Mouse (Mus musculus) left cerebral cortex, adult 2 months (tissue): ENCODE results near the gene Tns1. TPM values are rescaled to one million over a fixed set of nuclear protein-coding genes. Genes with fewer than 3 reads are reported as not detected.
"Not testable (repeated sequence)": the region's sequence is repeated elsewhere in the genome, so short reads cannot be mapped to it uniquely, and the experiment has no call there.

ENCODE experiments used
- DNase-seq, 2 experiments: peaks; one replicate each; pipeline ENCODE4 v3.0.0; 2021 to 2022; ENCODE audit warnings: low spot score in 2 of 2, mixed read lengths in 1 of 2; ENCODE audit errors: extremely low spot score in 1 of 2
- H3K27ac ChIP-seq: fragments of 200-600 bp; 2 replicates; pipeline ENCODE4 v1.8.1; 2022
- H3K4me3 ChIP-seq: fragments of 200-600 bp; 2 replicates; pipeline ENCODE4 v1.8.1; 2022
- CTCF ChIP-seq: fragments of 200-600 bp; IDR thresholded peaks from 2 replicates; pipeline ENCODE4 v1.8.1; 2022; ENCODE audit warnings: antibody characterized with exemption, mild to moderate bottlenecking, moderate library complexity
- intact Hi-C: fragments of 180-260 bp; cut with DNase I; formaldehyde crosslinking; loops from one replicate; pipeline ENCODE4 v1.15.1; 2025
- total RNA-seq, 2 experiments: library from RNA; stranded (reverse); gene quantifications; 2 replicates each; pipeline ENCODE4 v1.2.3; 2021

Tns1 gene
- total RNA-seq, 2 experiments from 2014 or later: 43.5 to 46.4 TPM

DNA sequence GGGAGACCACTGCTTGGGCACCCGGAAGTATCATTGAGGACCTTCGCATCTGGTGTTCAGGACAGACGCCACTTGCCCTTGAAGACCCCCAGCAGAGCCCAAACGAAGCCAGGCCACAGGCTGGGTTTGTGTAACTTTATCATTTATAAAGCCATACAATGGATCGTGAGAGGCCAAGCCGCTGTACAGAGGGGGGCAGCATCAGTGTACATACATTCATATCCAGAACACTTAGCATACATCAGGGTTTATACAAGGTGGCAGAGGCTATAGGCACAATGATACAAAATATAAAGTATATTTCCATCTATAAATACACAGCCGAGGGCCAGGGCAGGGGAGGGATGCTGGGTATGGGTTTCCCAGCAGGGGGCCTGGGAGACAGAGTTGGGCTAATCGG, 214.1 kb downstream of the Tns1 start:
- no peak overlapping the region for H3K27ac ChIP-seq
- no peak overlapping the region for H3K4me3 ChIP-seq
- DNase-seq: no peak
- no peak for TF ChIP-seq CTCF
- intact Hi-C loops: no loop called here

DNA sequence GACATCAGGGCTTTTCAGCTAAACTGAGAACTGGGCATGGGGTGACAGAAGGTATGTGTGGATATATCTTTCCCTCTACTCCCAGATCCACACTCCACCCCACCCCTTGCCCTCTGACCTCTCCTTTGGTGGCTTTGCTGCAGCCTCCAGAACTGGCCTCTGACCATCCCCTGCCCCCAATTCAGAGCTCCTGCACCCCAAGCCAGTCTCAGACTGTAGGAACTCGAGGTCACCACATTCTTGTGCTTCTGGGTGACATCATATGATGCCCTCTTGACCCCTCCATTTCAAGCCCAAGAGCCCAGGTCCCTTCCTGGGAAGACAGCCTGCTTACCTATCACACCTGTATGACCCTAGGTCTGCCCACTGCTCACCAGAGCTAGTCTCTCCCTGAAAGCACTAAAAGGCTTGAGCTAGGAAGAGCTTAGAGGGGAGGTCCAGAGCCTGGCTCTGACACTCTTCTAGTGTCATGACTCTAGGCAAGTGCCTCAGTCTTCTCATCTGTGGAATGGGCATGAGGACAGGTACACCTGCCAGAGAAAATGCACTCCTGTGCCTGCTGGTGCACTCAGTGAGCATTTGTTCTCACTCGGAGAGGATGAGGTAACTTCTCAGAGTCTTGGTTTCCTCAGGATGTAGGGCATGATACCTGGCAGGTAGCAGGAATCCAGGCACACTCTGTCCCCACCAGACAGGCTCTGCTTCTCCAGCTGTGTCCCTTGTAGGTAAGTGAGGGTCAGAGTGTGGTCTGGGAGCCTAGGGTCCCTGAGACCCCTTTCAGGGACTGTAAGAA, 214.9 kb downstream of the Tns1 start:
- no peak for DNase-seq
- no peak overlapping the region for H3K27ac ChIP-seq
- no peak for TF ChIP-seq CTCF
- intact Hi-C loops: no loop called here
- H3K4me3 ChIP-seq: no peak overlapping the region

DNA sequence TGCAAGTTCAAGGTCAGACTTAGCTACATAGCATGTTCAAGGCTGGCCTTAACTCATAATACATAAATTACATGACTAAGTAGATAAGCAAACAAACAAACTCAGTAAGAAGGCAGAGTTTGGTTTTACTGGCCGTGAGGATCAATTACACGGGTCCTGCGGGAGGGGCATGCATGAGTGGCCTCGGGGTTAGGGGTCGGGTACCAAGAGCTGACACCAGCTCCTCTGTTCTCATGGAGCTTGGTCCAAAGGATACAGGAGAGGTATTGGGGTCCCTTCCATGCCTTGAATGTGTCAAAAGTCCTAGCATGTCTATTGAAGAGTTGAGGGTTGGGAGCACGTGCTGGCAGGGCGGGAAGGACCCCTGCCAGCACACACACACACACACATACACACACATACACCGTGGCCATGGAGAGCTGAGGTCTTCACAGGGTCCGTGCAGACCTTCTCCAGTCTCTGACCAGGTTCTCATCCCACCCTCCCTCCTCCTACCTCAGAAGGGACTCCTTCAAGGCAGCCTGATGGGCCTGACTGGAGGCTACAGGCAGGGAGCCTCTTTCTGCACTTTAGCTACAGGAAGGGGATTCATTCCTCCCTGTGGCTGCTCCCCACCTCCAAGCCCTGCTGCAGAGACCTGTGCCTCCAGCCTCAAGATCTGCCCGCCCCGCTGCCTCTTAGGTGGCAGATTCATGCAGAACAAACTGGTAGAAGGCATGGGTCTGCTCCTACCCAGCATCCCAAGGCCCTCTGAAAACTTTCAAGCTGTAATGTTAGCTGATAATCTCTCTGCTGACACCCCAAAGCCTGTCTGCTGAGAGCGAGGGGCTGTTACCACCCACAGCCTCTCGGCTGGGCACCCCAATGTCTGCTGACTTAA, 215.9 kb downstream of the Tns1 start:
- intact Hi-C loops: no loop called here
- Histone ChIP-seq H3K27ac (no peak overlapping the region), H3K4me3 (no peak overlapping the region)
- no peak for TF ChIP-seq CTCF
- peak in 1 of 2 experiments; percentile 8 for DNase-seq

DNA sequence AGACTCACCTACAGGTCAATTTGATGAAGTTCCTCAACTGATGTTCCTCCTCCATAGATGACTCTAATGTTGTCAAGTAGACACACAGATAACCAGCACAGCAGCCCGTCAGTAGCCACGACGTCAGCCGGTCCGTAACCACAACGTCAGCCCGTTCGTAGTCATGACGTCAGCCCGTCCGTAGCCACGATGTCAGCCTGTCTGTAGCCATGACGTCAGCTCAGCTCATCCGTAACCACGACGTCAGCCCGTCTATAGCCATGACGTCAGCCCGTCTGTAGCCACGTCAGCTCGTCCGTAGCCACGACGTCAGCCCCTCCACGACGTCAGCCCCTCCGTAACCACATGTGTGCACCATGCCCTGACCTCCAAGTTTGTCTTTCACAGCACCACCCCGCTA, 217.1 kb downstream of the Tns1 start:
- no peak overlapping the region for H3K4me3 ChIP-seq
- intact Hi-C loops: no loop called here
- no peak for TF ChIP-seq CTCF
- H3K27ac ChIP-seq: no peak overlapping the region
- DNase-seq: no peak

DNA sequence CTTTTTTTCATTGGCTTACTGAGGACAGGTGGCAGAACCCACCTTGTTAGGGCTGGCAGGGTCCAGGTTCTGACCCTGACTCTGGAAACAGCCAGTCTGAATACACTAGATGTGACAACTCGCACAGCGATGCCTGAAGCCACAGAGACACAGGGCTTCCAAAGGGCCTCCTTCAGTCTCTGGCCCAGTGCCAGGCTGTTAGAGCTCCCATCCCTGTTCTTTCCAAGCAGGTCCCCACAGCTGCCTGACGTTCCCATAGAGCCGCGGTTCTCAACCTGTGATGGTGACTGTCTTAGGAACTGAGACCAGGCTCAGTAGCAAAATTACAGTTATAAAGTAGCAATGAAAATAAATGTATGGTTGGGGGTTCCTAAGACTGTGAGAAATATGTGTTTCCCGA, 217.9 kb downstream of the Tns1 start:
- Histone ChIP-seq H3K27ac (no peak overlapping the region), H3K4me3 (no peak overlapping the region)
- intact Hi-C loops: no loop called here
- no peak for TF ChIP-seq CTCF
- DNase-seq: no peak

DNA sequence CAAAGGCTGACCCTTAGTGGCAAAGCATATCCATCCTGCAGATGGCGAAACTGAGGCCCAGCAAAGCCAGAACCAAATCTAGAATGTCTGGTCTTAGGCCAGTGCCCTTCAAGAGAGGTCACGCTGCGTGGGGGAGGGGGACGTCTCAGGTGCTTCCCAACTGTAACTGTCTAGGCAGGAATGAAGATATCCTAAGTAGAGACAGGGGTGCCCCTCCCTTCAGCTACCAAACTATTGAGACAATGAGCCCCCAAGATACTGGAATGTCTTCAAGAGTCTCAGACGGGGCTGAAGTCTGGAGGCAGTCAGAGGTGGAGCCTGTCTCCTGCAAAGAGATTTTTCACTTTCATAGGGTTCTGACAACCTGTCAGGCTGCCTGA, 218.4 kb downstream of the Tns1 start:
- DNase-seq: no peak
- intact Hi-C loops: no loop called here
- TF ChIP-seq CTCF: no peak
- no peak overlapping the region for H3K4me3 ChIP-seq
- H3K27ac ChIP-seq: no peak overlapping the region

DNA sequence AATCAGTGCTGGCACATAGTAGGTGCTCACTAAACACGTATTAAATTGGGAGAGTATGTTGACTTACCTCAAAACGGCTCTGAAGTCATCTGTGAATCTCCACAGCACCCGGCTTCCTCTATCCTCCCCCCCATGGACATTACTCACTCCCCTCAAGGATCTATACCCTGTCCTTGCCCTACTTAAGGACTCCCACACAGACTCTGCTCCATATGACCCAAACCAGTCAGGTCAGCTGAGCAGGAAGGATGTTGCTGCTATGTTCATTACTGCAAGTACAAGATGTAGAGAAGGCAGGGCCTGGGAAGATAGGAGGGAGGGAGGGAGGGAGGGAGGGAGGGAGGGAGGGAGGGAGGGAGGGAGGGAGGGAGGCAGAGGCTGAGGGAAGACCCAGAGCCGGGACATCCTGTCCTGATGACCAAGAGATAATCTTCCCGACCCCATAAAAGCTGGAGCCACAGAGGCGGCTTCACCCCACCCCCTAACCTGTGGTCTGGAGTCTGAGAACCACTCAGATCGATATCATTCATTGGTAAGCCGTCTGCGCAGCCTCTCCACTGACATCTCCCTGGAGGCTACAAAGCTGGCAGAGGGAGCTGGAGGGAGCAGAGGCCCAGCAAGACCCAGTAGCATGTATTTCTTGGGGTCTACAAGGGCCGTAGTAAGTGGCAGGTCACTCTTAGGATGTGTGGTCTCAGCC, 219.0 kb downstream of the Tns1 start:
- Histone ChIP-seq H3K4me3 (no peak overlapping the region), H3K27ac (no peak overlapping the region)
- peak in 1 of 2 experiments; percentile 4 for DNase-seq
- no peak for TF ChIP-seq CTCF
- intact Hi-C loops: no loop called here

DNA sequence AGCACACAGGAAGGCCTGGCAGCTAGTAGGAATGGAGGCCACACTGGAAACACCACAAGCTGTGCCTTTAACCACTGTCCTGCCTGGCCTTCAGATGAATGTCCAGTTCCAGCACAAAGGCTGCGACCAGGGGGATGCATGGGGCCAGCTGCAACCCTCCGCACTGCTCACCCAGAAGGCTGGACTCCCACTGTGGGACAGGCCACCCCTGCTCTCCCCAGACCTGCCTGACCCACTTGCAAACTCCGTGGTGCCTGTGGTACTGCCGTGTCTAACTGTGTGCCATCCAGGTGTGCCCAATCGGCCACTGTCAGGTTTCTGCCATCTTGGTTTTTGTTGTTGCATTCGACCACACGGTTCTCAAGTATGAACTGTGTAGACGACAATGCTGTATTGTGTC, 219.6 kb downstream of the Tns1 start:
- intact Hi-C loops: no loop called here
- TF ChIP-seq CTCF: no peak

DNA sequence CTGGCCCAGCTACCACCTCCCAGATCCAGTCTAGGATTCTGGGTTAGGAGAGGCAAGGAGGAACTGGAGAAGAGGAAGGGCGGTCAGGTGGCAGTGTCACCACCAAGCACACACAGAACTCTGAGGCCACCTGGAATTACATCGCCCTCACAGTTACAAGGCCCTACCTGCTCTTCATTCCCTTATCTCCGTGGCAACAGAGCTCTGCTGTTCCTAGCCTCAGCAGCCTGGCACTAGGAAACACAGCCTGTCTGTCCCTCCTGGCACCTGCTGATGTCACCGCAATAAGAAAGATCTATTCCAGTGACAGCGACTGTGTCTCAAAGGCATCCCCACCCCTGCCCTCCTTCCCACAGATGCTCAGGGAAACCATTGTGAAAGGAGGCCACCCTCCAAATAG, 221.2 kb downstream of the Tns1 start:
- no peak for DNase-seq
- H3K27ac ChIP-seq: no peak overlapping the region

More for the DNA sequence above, 219.6 kb downstream of the Tns1 start:
- no peak overlapping the region for H3K4me3 ChIP-seq
- H3K27ac ChIP-seq: no peak overlapping the region
- DNase-seq: peak in 1 of 2 experiments; percentile 5

DNA sequence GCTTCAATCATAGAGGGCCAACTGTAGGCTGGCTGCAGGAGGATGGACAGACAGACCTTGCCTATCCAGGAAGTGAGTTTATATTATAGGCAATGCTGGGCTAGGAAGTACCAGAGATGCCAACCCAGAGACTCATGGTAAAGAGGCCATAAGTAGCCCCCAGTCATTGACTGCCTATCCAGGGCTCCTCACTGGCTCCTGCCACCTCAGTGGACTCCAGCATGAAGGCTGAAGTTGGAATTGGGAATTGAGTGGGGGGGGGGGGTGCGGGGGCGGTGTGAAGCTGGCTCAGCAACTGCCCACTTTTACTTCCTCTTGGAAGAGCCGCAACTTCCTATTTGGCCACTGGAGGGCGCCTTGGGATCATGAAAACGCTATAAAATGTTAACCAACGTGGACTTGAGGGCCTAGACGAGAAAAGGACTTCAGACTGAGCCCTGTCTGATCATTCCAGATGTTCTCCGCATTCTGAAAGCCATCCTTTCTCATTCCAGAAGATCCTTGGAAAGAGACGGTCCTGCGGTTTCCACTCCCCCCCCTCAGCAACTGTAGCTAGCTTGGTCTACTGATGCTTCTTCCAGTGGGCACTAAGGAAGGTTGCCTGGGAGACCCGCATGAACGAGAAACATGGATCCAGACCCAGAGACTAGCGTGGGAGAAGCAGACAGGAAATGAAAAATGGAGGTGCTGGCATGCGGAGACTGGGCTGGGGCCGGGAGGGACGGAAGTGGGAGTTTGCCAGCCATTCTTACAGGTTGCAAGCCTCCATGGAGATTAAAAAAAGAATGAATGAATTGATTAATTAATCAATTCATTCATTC, 221.9 kb downstream of the Tns1 start:
- peak; percentile 79 for TF ChIP-seq CTCF
- Histone ChIP-seq H3K4me3 (no peak overlapping the region), H3K27ac (no peak overlapping the region)
- DNase-seq: peak; percentile 74 to 77
- intact Hi-C loops: loop anchor here (1.0 to 2.0 kb wide), 2 partner anchors 84 to 180 kb away; no protein-coding TSS in a partner anchor

More for the DNA sequence above, 221.2 kb downstream of the Tns1 start:
- intact Hi-C loops: loop anchor here (2.0 kb wide), 1 partner anchor 180 kb away; no protein-coding TSS in a partner anchor
- no peak for TF ChIP-seq CTCF
- no peak overlapping the region for H3K4me3 ChIP-seq

DNA sequence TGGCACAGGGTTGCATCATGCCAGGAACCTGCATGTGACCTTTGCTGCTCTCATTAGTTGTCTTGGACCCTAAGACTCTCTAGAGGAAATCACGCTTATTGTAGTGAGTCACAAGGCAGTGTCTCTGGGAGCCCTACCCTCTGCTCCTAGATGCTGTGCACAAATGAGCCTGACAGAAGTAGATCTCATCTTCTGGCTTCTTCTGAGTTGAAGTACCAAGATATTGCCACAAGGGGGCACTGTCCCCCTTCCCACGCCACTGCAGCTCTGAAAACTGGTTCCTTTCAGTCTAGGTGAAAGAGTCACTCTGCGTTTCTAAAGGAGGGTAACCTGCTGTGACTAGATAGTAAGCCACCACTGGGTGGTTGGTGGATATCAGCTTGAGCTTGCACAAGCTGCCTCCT, 222.8 kb downstream of the Tns1 start:
- intact Hi-C loops: loop anchor here (1.0 to 2.0 kb wide), 3 partner anchors 175 to 295 kb away; partner anchors contain the start of gene Rufy4
- Histone ChIP-seq H3K4me3 (no peak overlapping the region), H3K27ac (no peak overlapping the region)
- peak; percentile 78 to 79 for DNase-seq
- peak; percentile 97 for TF ChIP-seq CTCF

DNA sequence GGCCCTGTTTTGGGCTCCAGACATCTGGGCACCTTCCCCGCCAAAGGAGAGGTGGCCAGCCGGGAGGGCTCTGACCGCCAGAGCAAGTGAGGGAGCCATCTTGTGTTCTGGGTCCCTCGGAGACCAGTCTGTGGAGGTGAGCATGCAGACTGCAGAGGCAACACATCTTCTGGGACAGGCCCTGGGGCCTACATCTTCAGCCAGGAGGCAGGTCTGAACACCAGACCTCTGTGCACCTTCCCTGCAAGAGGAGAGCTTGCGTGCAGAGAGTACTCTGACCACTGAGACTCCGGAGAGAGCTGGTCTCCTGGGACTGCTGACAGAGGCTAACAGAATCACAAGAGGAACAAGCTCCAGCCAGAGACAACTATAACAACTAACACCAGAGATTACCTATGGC, 228.8 kb downstream of the Tns1 start:
- H3K27ac ChIP-seq, intact Hi-C loops, H3K4me3 ChIP-seq, DNase-seq: not testable (repeated sequence)
